Mouse (Mus musculus): ENCODE data around the gene Zc3h18. TPM values are rescaled to one million over a fixed set of nuclear protein-coding genes. Genes with fewer than 3 reads are reported as not detected.

Zc3h18 gene
- polyA plus RNA-seq, 1 experiment from 2014 or later = 28.8 TPM

DNA sequence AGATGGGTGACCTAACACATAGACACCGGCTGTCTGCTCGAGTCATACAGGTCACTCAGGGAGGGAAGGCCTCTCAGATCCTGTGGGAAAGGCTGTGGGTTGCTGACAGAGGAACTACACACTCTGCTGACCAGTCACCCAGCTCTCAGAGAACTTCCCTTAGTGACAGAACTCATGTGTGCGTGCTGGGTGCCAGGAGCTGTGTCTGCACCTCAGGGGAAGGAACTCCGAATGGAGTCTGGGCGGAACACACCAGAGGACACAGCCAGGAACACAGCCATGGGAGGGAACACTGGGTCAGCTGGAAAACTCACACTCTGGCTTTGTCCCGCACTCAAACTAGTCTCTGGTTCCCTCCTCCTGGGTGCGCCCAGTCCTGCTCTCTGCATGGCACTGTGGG is 31.3 kb downstream of the Zc3h18 start:
- Histone ChIP-seq H3K27me3 (replicated peaks; ENCODE audit: control insufficient read depth, insufficient read depth, low read length) (no peaks in the 10 kb centered on the region), H3K4me3 (ENCODE audit: low read length) (no peak overlapping the region), H3K36me3 (ENCODE audit: control insufficient read depth, insufficient read depth, low read length) (peaks cover 46% of the 10 kb centered on the region), H3K9ac (ENCODE audit: low read depth, low read length) (no peak overlapping the region), H3K9me3 (ENCODE audit: control insufficient read depth, low read length) (no peaks in the 10 kb centered on the region), H3K27ac (ENCODE audit: low read depth, low read length) (no peak overlapping the region), H3K4me2 (ENCODE audit: low read length) (no peak overlapping the region), H3K4me1 (ENCODE audit: control insufficient read depth, insufficient read depth, low read depth, low read length) (no peaks in the 10 kb centered on the region)
- no peak for ATAC-seq
- 88% methylated on average over 7 of the region's 7 CpGs for WGBS

DNA sequence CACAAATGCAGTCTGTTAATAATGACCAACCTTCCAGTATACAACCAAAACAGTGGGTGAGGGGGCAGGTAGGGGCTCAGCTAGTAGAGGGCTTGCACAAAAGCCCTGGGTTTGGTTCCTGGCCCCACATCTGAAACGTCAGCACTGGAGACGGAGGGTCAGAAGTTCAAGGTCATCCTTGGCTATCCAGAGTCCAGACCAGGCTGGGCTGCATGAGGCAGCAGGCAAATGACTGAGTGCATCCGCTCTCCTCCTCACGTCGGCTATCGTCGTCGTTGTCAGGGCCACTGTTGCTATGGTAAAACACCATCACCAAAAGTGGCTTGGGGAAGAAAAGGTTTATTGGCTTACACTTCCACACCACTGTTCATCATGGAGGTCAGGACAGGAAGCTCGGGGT is 37.9 kb downstream of the Zc3h18 start:
- 86% methylated on average over 9 of the region's 9 CpGs for WGBS
- H3K27me3 ChIP-seq (replicated peaks; ENCODE audit: control insufficient read depth, insufficient read depth, low read length) = no peaks in the 10 kb centered on the region
- no peak overlapping the region for H3K4me2 ChIP-seq (ENCODE audit: low read length)
- H3K27ac ChIP-seq (ENCODE audit: low read depth, low read length) = no peak overlapping the region
- no peaks in the 10 kb centered on the region for H3K4me1 ChIP-seq (ENCODE audit: control insufficient read depth, insufficient read depth, low read depth, low read length)
- H3K9ac ChIP-seq (ENCODE audit: low read depth, low read length) = no peak overlapping the region
- no peak for ATAC-seq
- H3K4me3 ChIP-seq (ENCODE audit: low read length) = no peak overlapping the region
- H3K36me3 ChIP-seq (ENCODE audit: control insufficient read depth, insufficient read depth, low read length) = peaks cover 37% of the 10 kb centered on the region
- no peaks in the 10 kb centered on the region for H3K9me3 ChIP-seq (ENCODE audit: control insufficient read depth, low read length)

DNA sequence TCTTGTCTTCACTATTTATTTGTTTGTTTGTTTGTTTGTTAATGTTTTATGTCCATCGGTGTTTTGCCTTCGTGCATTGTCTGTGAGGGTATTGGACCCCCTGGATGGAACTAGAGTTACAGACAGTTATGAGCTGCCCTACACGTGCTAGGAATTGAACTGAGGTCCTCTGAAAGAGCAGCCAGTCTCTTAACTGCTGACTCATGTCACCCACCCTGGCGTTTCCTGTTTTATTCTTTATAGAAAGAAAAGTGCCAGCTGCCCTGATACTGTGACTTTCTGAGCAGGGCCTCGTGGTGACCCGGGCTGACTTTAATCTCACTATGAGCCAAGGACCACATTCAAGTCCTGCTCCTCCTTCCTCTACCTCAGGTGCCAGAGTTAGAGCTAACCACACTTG is 39.1 kb downstream of the Zc3h18 start:
- Histone ChIP-seq H3K4me3 (ENCODE audit: low read length) (no peak overlapping the region), H3K27ac (ENCODE audit: low read depth, low read length) (no peak overlapping the region), H3K9ac (ENCODE audit: low read depth, low read length) (no peak overlapping the region), H3K36me3 (ENCODE audit: control insufficient read depth, insufficient read depth, low read length) (peaks cover 31% of the 10 kb centered on the region), H3K27me3 (replicated peaks; ENCODE audit: control insufficient read depth, insufficient read depth, low read length) (no peaks in the 10 kb centered on the region), H3K9me3 (ENCODE audit: control insufficient read depth, low read length) (no peaks in the 10 kb centered on the region), H3K4me1 (ENCODE audit: control insufficient read depth, insufficient read depth, low read depth, low read length) (no peaks in the 10 kb centered on the region), H3K4me2 (ENCODE audit: low read length) (no peak overlapping the region)
- 90% methylated on average over 6 of the region's 6 CpGs for WGBS
- no peak for ATAC-seq

DNA sequence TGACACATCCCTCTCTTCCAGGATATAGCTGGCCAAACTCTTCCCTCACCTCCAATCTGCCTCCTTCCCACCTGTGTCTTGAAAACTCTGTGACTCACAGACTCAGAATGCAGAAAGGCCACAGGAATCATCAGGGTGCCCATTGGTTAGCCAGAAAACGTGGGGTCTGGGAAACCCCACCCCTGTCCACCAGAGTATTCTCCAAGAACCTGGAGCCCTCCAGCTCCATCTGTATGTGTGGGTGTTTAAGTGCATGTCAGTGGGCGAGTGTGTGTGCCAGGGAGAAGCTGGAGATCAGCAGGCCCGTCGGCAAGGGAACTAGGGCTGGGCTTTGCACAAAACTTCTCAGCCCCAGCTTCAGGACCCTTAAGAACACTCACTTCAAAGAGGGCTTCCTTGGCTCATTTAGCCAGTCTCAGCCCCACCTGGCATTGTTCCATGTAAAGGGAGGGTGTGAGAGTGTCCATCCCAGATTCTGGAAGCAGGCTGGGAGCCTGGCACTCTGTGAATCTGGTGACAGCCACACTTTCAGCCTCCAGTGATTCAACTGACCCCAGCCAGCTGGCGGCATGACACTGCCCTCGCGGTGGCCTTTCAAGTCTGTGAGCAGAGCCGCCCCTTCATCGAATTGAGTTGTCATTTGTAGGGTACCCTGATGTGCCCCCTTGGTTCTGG is 43.6 kb downstream of the Zc3h18 start:
- H3K4me3 ChIP-seq (ENCODE audit: low read length) = no peak overlapping the region
- no peaks in the 10 kb centered on the region for H3K4me1 ChIP-seq (ENCODE audit: control insufficient read depth, insufficient read depth, low read depth, low read length)
- H3K9me3 ChIP-seq (ENCODE audit: control insufficient read depth, low read length) = no peaks in the 10 kb centered on the region
- 0 out of 2 replicates have a peak, but pooled peaks have one; percentile 40 for ATAC-seq
- 54% methylated on average over 9 of the region's 9 CpGs for WGBS
- H3K4me2 ChIP-seq (ENCODE audit: low read length) = no peak overlapping the region
- H3K27me3 ChIP-seq (replicated peaks; ENCODE audit: control insufficient read depth, insufficient read depth, low read length) = no peaks in the 10 kb centered on the region
- no peak overlapping the region for H3K9ac ChIP-seq (ENCODE audit: low read depth, low read length)
- no peak overlapping the region for H3K27ac ChIP-seq (ENCODE audit: low read depth, low read length)
- H3K36me3 ChIP-seq (ENCODE audit: control insufficient read depth, insufficient read depth, low read length) = peaks cover 7% of the 10 kb centered on the region

DNA sequence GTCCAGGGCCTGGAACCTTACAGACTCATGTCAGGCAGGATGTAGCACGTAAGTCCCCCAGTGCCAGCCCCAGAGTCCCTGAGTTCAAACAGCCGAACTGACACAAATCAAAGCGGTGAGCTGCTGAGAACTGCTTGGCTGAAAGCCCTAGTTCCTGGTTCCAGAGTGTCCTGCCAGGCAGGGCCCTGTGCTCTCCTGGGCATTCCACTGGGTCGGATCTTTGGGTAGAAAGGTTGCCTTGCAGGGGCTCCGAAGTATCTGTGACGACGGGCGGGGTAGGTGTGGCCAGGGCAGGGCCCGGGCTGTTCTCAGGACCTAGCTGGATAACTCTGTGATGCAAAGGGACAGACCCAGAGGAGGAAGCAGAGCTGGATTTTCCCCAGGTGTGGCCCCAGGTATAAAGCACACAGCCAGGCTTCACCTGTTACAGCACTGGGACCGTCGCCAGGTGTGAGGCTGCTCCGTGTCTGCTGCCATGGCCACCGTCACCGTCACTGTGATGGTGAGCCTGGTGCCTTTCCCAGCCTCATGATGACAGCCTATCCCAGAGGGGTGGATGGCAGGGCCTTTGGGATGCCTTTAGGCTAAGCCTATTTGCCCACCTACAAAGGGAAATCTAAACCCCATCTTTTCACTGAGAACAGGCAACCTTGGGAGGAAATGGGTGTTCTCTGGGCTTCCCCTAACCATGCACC is 45.1 kb downstream of the Zc3h18 start, which contains the start of gene Il17c:
Gene Il17c, plus strand, starts transcription at position 645 of the 695 bp plus-strand sequence.
- no peak within 1 kb of the TSS for H3K9ac ChIP-seq (ENCODE audit: low read depth, low read length)
- peaks cover 7% of the 10 kb centered on the region for H3K36me3 ChIP-seq (ENCODE audit: control insufficient read depth, insufficient read depth, low read length)
- no peaks in the 10 kb centered on the region for H3K9me3 ChIP-seq (ENCODE audit: control insufficient read depth, low read length)
- no peaks in the 10 kb centered on the region for H3K27me3 ChIP-seq (replicated peaks; ENCODE audit: control insufficient read depth, insufficient read depth, low read length)
- no peak for ATAC-seq
- no peaks in the 10 kb centered on the region for H3K4me1 ChIP-seq (ENCODE audit: control insufficient read depth, insufficient read depth, low read depth, low read length)
- no peak within 1 kb of the TSS for H3K4me2 ChIP-seq (ENCODE audit: low read length)
- H3K4me3 ChIP-seq (ENCODE audit: low read length) = no peak within 1 kb of the TSS
- WGBS = 86% methylated on average over 14 of the region's 14 CpGs
- H3K27ac ChIP-seq (ENCODE audit: low read depth, low read length) = no peak within 1 kb of the TSS

DNA sequence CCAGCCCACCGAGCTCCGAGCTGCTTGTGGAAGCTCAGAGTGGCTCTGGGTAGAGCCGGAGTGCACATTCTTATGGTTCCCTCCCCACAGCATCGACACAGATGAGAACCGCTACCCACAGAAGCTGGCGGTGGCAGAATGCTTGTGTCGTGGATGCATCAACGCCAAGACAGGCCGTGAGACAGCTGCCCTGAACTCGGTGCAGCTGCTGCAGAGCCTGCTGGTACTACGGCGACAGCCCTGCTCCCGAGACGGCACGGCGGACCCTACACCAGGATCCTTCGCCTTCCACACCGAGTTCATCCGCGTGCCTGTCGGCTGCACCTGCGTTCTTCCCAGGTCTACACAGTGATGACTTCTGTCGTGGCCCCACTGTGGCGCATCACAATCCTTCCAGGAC is 46.8 kb downstream of the Zc3h18 start:
- H3K27me3 ChIP-seq (replicated peaks; ENCODE audit: control insufficient read depth, insufficient read depth, low read length) = no peaks in the 10 kb centered on the region
- no peaks in the 10 kb centered on the region for H3K36me3 ChIP-seq (ENCODE audit: control insufficient read depth, insufficient read depth, low read length)
- H3K9ac ChIP-seq (ENCODE audit: low read depth, low read length) = no peak overlapping the region
- H3K27ac ChIP-seq (ENCODE audit: low read depth, low read length) = no peak overlapping the region
- no peak for ATAC-seq
- WGBS = 89% methylated on average over 24 of the region's 24 CpGs
- H3K4me1 ChIP-seq (ENCODE audit: control insufficient read depth, insufficient read depth, low read depth, low read length) = no peaks in the 10 kb centered on the region
- H3K4me3 ChIP-seq (ENCODE audit: low read length) = no peak overlapping the region
- no peaks in the 10 kb centered on the region for H3K9me3 ChIP-seq (ENCODE audit: control insufficient read depth, low read length)
- H3K4me2 ChIP-seq (ENCODE audit: low read length) = no peak overlapping the region

DNA sequence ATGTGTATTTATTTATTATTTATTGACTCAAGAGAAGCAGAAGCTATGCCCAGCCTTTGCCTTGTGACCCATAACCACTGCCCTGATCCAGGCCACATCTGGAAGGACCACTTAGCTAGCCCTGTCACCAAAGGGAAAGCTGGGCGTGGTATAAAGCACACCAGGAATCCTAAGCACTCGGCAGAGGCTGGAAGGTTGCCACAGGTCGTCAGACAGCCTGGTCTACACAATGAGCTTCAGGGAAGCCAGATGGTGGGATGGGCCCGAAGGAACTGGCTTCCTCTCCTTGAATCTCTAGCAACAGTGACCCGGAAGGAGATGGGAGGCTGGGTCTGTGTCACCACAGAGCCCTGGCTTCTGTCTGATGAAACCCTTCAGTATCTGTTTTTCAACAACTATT is 47.2 kb downstream of the Zc3h18 start:
- Histone ChIP-seq H3K36me3 (ENCODE audit: control insufficient read depth, insufficient read depth, low read length) (no peaks in the 10 kb centered on the region), H3K4me1 (ENCODE audit: control insufficient read depth, insufficient read depth, low read depth, low read length) (no peaks in the 10 kb centered on the region), H3K4me2 (ENCODE audit: low read length) (no peak overlapping the region), H3K27me3 (replicated peaks; ENCODE audit: control insufficient read depth, insufficient read depth, low read length) (no peaks in the 10 kb centered on the region), H3K4me3 (ENCODE audit: low read length) (no peak overlapping the region), H3K9me3 (ENCODE audit: control insufficient read depth, low read length) (no peaks in the 10 kb centered on the region), H3K9ac (ENCODE audit: low read depth, low read length) (no peak overlapping the region), H3K27ac (ENCODE audit: low read depth, low read length) (no peak overlapping the region)
- 48% methylated on average over 5 of the region's 5 CpGs for WGBS
- ATAC-seq = no peak

DNA sequence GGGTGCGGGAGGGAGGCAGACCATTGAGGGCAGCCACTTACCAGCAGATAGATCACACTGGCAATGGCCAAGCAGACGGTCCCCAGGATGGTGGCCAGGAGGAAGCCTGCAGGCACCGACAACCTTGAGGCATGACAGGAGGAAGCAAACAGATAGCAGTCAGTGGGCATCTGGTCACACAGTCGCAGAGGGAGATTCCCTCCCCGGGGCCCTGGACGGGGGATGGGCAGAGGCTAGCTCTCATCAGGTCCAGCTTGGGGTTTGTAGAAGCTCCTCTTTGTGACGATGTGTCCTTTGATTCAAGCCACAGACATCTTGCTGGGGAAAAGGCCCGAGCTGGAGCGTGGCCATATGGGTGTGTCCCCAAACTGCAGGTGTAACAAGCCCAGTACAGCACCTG is 49.7 kb downstream of the Zc3h18 start:
- WGBS = 85% methylated on average over 9 of the region's 9 CpGs
- ATAC-seq = no peak
- Histone ChIP-seq H3K4me1 (ENCODE audit: control insufficient read depth, insufficient read depth, low read depth, low read length) (no peaks in the 10 kb centered on the region), H3K9ac (ENCODE audit: low read depth, low read length) (no peak overlapping the region), H3K27ac (ENCODE audit: low read depth, low read length) (no peak overlapping the region), H3K4me3 (ENCODE audit: low read length) (no peak overlapping the region), H3K36me3 (ENCODE audit: control insufficient read depth, insufficient read depth, low read length) (no peaks in the 10 kb centered on the region), H3K4me2 (ENCODE audit: low read length) (no peak overlapping the region), H3K9me3 (ENCODE audit: control insufficient read depth, low read length) (no peaks in the 10 kb centered on the region), H3K27me3 (replicated peaks; ENCODE audit: control insufficient read depth, insufficient read depth, low read length) (no peaks in the 10 kb centered on the region)

DNA sequence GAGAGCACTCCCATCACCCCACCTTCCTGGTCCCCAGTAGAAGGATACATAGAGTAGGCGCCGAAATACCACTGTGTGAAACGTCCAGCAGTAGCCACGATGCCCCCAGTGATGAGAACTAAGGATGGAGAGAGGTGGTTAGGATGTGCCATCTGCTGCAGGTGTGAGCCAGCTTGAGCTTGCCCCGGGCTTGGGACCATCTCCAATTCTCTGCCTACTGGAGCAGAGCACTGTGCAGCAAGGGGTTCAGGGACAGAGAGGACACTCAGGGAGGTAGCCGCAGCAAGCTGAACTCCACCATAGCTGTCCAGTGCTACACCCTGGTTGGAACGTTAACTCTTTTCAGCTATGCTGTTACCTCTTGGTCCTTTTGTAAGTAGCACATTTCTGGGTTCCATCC is 51.2 kb downstream of the Zc3h18 start:
- Histone ChIP-seq H3K27me3 (replicated peaks; ENCODE audit: control insufficient read depth, insufficient read depth, low read length) (peaks cover under 1% of the 10 kb centered on the region; the same call in 1 of the 2 replicates), H3K4me1 (ENCODE audit: control insufficient read depth, insufficient read depth, low read depth, low read length) (peaks cover 2% of the 10 kb centered on the region; the same call in 1 of the 2 replicates), H3K36me3 (ENCODE audit: control insufficient read depth, insufficient read depth, low read length) (no peaks in the 10 kb centered on the region), H3K9ac (ENCODE audit: low read depth, low read length) (no peak overlapping the region), H3K4me2 (ENCODE audit: low read length) (no peak overlapping the region), H3K27ac (ENCODE audit: low read depth, low read length) (no peak overlapping the region), H3K4me3 (ENCODE audit: low read length) (no peak overlapping the region), H3K9me3 (ENCODE audit: control insufficient read depth, low read length) (no peaks in the 10 kb centered on the region)
- WGBS = 80% methylated on average over 7 of the region's 7 CpGs
- no peak for ATAC-seq

All from hindbrain, embryonic 16.5 days (tissue).